Mouse (Mus musculus) embryo, embryonic 11 days (tissue): ENCODE measurements around the gene Adora3.

Experiments
- DNase-seq: peaks from one replicate; pipeline ENCODE4 v3.0.0-alpha.2; 2015

The Adora3 gene

GRCm38 (mm10) chr3:105870558-105870957 lies at the start of gene Adora3, which contains the start of gene Tmigd3:
TSS of gene Adora3 (plus strand) at chr3:105870858.
TSS of gene Tmigd3 (plus strand) at chr3:105870903.
- no peak for DNase-seq

- no peak for DNase-seq
Measured at GRCm38 (mm10) chr3:105821504-105821903, 49.2 kb upstream of the Adora3 start.

- no peak for DNase-seq
Measured at GRCm38 (mm10) chr3:105823609-105824008, 47.0 kb upstream of the Adora3 start.

- DNase-seq = no peak
Measured at GRCm38 (mm10) chr3:105824103-105824502, 46.6 kb upstream of the Adora3 start.

GRCm38 (mm10) chr3:105824704-105825103 lies 46.0 kb upstream of the Adora3 start:
- DNase-seq = no peak

GRCm38 (mm10) chr3:105825501-105826161 lies 45.0 kb upstream of the Adora3 start:
- no peak for DNase-seq

- no peak for DNase-seq
Measured at GRCm38 (mm10) chr3:105831584-105831983, 39.1 kb upstream of the Adora3 start.

GRCm38 (mm10) chr3:105835875-105836274 lies 34.8 kb upstream of the Adora3 start:
- DNase-seq = no peak

GRCm38 (mm10) chr3:105836883-105837282 lies 33.8 kb upstream of the Adora3 start:
- DNase-seq = no peak

- DNase-seq = no peak
Measured at GRCm38 (mm10) chr3:105838655-105839054, 32.0 kb upstream of the Adora3 start.

- no peak for DNase-seq
Measured at GRCm38 (mm10) chr3:105839836-105840235, 30.8 kb upstream of the Adora3 start.

- DNase-seq = no peak
Measured at GRCm38 (mm10) chr3:105846294-105847069, 24.2 kb upstream of the Adora3 start.

- peak; percentile 70 for DNase-seq
Measured at GRCm38 (mm10) chr3:105853781-105854180, 16.9 kb upstream of the Adora3 start.

- DNase-seq = no peak
Measured at GRCm38 (mm10) chr3:105854786-105855185, 15.9 kb upstream of the Adora3 start.

GRCm38 (mm10) chr3:105857513-105857912 lies 13.1 kb upstream of the Adora3 start:
- DNase-seq = no peak

GRCm38 (mm10) chr3:105861747-105862366 lies 8.8 kb upstream of the Adora3 start:
- no peak for DNase-seq

GRCm38 (mm10) chr3:105864123-105864522 lies 6.5 kb upstream of the Adora3 start:
- DNase-seq = no peak

GRCm38 (mm10) chr3:105865122-105865521 lies 5.5 kb upstream of the Adora3 start:
- DNase-seq = no peak

GRCm38 (mm10) chr3:105868135-105868534 lies 2.5 kb upstream of the Adora3 start:
- DNase-seq = no peak

- no peak for DNase-seq
Measured at GRCm38 (mm10) chr3:105872034-105872433, 1.4 kb downstream of the Adora3 start.

- no peak for DNase-seq
Measured at GRCm38 (mm10) chr3:105872579-105872978, 1.9 kb downstream of the Adora3 start.

- DNase-seq = no peak
Measured at GRCm38 (mm10) chr3:105873451-105874445, 3.1 kb downstream of the Adora3 start.

- DNase-seq = no peak
Measured at GRCm38 (mm10) chr3:105876022-105876421, 5.4 kb downstream of the Adora3 start.
